ENCODE assay signal across 7 mouse cellular contexts in genomic region chr9:79961630-79962285, GRCm38 (mm10). TPM values are rescaled to one million over a fixed set of nuclear protein-coding genes. Genes with fewer than 3 reads are reported as not detected.
DNase-seq lines count a peak whose midpoint lies in the region; ATAC-seq and TF ChIP-seq lines count a peak whose summit lies in the region.

No protein-coding gene starts in this region.

- H3K27me3 ChIP-seq in hindbrain, embryonic 15.5 days, result no peaks in the 10 kb centered on the region
- H3K27me3 ChIP-seq in midbrain, embryonic 10.5 days (ENCODE audit: low read depth, poor library complexity, severe bottlenecking), result no peaks in the 10 kb centered on the region
- no peaks in the 10 kb centered on the region for H3K27me3 ChIP-seq in stomach, embryonic 16.5 days (ENCODE audit: control insufficient read depth, insufficient read depth, low read length)

- TF ChIP-seq CTCF in gastrocnemius, adult 2 months (IDR thresholded peaks at IDR 0.05), result no peak

- H3K9me3 ChIP-seq in hindbrain, embryonic 15.5 days, result no peaks in the 10 kb centered on the region
- H3K9me3 ChIP-seq in midbrain, embryonic 10.5 days (replicated peaks), result no peaks in the 10 kb centered on the region
- H3K9me3 ChIP-seq in stomach, embryonic 16.5 days (replicated peaks; ENCODE audit: control insufficient read depth, low read length), result no peaks in the 10 kb centered on the region

- ATAC-seq in hindbrain, embryonic 15.5 days (ENCODE audit: low FRiP score, low read depth), result peak; percentile 90
- ATAC-seq in stomach, embryonic 16.5 days (ENCODE audit: insufficient read depth, low FRiP score), result peak; percentile 69

- no peak overlapping the region for H3K9ac ChIP-seq in hindbrain, embryonic 15.5 days
- peak overlapping the region; percentile 35; the same call in 1 of the 2 replicates for H3K9ac ChIP-seq in stomach, embryonic 16.5 days (ENCODE audit: low read length)

- H3K4me1 ChIP-seq in hindbrain, embryonic 15.5 days (replicated peaks), result no peaks in the 10 kb centered on the region; the same call in 1 of the 2 replicates
- peaks cover 7% of the 10 kb centered on the region for H3K4me1 ChIP-seq in midbrain, embryonic 10.5 days
- H3K4me1 ChIP-seq in stomach, embryonic 16.5 days (ENCODE audit: control insufficient read depth, insufficient read depth, low read length), result 0 out of 2 replicates have a peak, but pooled peaks cover 3% of the 10 kb centered on the region

- peak overlapping the region; percentile 67 for H3K4me3 ChIP-seq in gastrocnemius, adult 2 months
- peak overlapping the region; percentile 28 for H3K4me3 ChIP-seq in hindbrain, embryonic 15.5 days
- no peak overlapping the region for H3K4me3 ChIP-seq in midbrain, embryonic 10.5 days
- no peak overlapping the region; the same call in 1 of the 2 replicates for H3K4me3 ChIP-seq in stomach, embryonic 16.5 days (replicated peaks; ENCODE audit: low read length)

- peak overlapping the region; percentile 84 for H3K27ac ChIP-seq in gastrocnemius, adult 2 months
- peak overlapping the region; percentile 51 for H3K27ac ChIP-seq in hindbrain, embryonic 15.5 days (replicated peaks)
- H3K27ac ChIP-seq in midbrain, embryonic 10.5 days (replicated peaks), result peak overlapping the region; percentile 18; the same call in 1 of the 2 replicates
- peak overlapping the region; percentile 69 for H3K27ac ChIP-seq in stomach, embryonic 16.5 days (ENCODE audit: low read length)

- intact Hi-C loops in gastrocnemius, adult 2 months (cut with DNase I), result no loop called here

- no peaks in the 10 kb centered on the region for H3K36me3 ChIP-seq in hindbrain, embryonic 15.5 days
- no peaks in the 10 kb centered on the region for H3K36me3 ChIP-seq in midbrain, embryonic 10.5 days
- H3K36me3 ChIP-seq in stomach, embryonic 16.5 days (ENCODE audit: control insufficient read depth, insufficient read depth, low read length), result no peaks in the 10 kb centered on the region

- 51% methylated on average over 16 of the region's 16 CpGs for WGBS in hindbrain, embryonic 15.5 days
- 75% methylated on average over 16 of the region's 16 CpGs for WGBS in midbrain, embryonic 10.5 days
- 54% methylated on average over 16 of the region's 16 CpGs for WGBS in stomach, embryonic 16.5 days

- peak; percentile 39 for DNase-seq in ZHBTc4 (ENCODE audit: low read depth, low spot score)
- DNase-seq in cerebellum, adult 9-11 months, result peak; percentile 18
- DNase-seq in gastrocnemius, adult 2 months, result peak; percentile 75
- peak; percentile 23 to 27 for DNase-seq in layer of hippocampus, postnatal 14 days (ENCODE audit: low spot score in 2 of 2)
- DNase-seq in midbrain, embryonic 10.5 days (ENCODE audit: low spot score), result no peak

- peak overlapping the region; percentile 50 for H3K4me2 ChIP-seq in hindbrain, embryonic 15.5 days
- H3K4me2 ChIP-seq in stomach, embryonic 16.5 days (ENCODE audit: low read depth, low read length), result peak overlapping the region; percentile 3; the same call in 1 of the 2 replicates

RNA-seq across cellular contexts. Expression of gene Filip1, which starts 50.9 kb away (rescaled TPM):
- total RNA-seq in gastrocnemius, adult 2 months (2021), result 100 to 1,000 TPM in 1 of 2 experiments, 10 to 100 TPM in 1; 93.6 to 119 TPM
- 2.7 and 2.9 TPM in 2 replicates for polyA plus RNA-seq in hindbrain, embryonic 15.5 days (2015; fragmentation: Nextera tagmentation; extraction: Ambion mirVana)
- 10 to 100 TPM; 13.6 to 15.5 TPM for total RNA-seq in layer of hippocampus, postnatal 14 days (2021)
- 8.3 and 10.4 TPM in 2 replicates for polyA plus RNA-seq in midbrain, embryonic 10.5 days (2016; fragmentation: Nextera tagmentation; extraction: Ambion mirVana)
- polyA plus RNA-seq in stomach, embryonic 16.5 days (2015; fragmentation: Nextera tagmentation; extraction: Ambion mirVana), result 11.1 and 11.6 TPM in 2 replicates

Comparison
In these comparisons a context has a peak if more than half of its experiments do, and no peak if none do; other contexts are left out.
1. H3K27ac ChIP-seq: peak in every context shown above with its lines; median percentile 84 in gastrocnemius, adult 2 months; 69 in stomach, embryonic 16.5 days; 51 in hindbrain, embryonic 15.5 days; 18 in midbrain, embryonic 10.5 days.
2. H3K4me3 ChIP-seq: peak in gastrocnemius, adult 2 months (single experiment) and hindbrain, embryonic 15.5 days (single experiment); none in midbrain, embryonic 10.5 days (single experiment) and stomach, embryonic 16.5 days (single experiment).